Mouse (Mus musculus) kidney, postnatal 4 days (tissue): ENCODE data around the gene Mpo.

Experiments used
- DNase-seq, 2 experiments: peaks; one replicate each; pipeline ENCODE4 v3.0.0; 2021; ENCODE audit warnings: mixed read lengths in 2 of 2

Gene Mpo

GRCm38 (mm10) chr11:87758161-87758911 lies 35.0 kb upstream of the Mpo start:
- no peak for DNase-seq

- DNase-seq: no peak
These were observed 34.3 kb upstream of the Mpo start for GRCm38 (mm10) chr11:87758957-87759608.

GRCm38 (mm10) chr11:87759609-87760005 lies 33.8 kb upstream of the Mpo start:
- DNase-seq: no peak

GRCm38 (mm10) chr11:87760301-87761081 lies 32.9 kb upstream of the Mpo start, which contains the start of gene Tspoap1:
TSS of gene Tspoap1 (plus strand) at chr11:87760541.
- DNase-seq: no peak

- DNase-seq: no peak
These were observed 32.1 kb upstream of the Mpo start for GRCm38 (mm10) chr11:87761181-87761721.

- no peak for DNase-seq
These were observed 31.3 kb upstream of the Mpo start for GRCm38 (mm10) chr11:87761806-87762701.

GRCm38 (mm10) chr11:87762702-87763385 lies 30.5 kb upstream of the Mpo start:
- no peak for DNase-seq

- peak; percentile 72 to 83 for DNase-seq
These were observed 29.8 kb upstream of the Mpo start for GRCm38 (mm10) chr11:87763511-87763987.

- DNase-seq: peak; percentile 51 to 65
These were observed 29.1 kb upstream of the Mpo start for GRCm38 (mm10) chr11:87763988-87764876.

GRCm38 (mm10) chr11:87768745-87769144 lies 24.6 kb upstream of the Mpo start:
- DNase-seq: no peak

GRCm38 (mm10) chr11:87770989-87771388 lies 22.4 kb upstream of the Mpo start:
- peak; percentile 85 to 86 for DNase-seq

GRCm38 (mm10) chr11:87772354-87772753 lies 21.0 kb upstream of the Mpo start:
- DNase-seq: no peak

- peak; percentile 85 to 91 for DNase-seq
These were observed 15.1 kb upstream of the Mpo start for GRCm38 (mm10) chr11:87778100-87778765.

GRCm38 (mm10) chr11:87778915-87779314 lies 14.5 kb upstream of the Mpo start:
- DNase-seq: no peak

- DNase-seq: no peak
These were observed 14.0 kb upstream of the Mpo start for GRCm38 (mm10) chr11:87779392-87779791.

- no peak for DNase-seq
These were observed 13.3 kb upstream of the Mpo start for GRCm38 (mm10) chr11:87780130-87780529.

GRCm38 (mm10) chr11:87790088-87790487 lies 3.3 kb upstream of the Mpo start:
- no peak for DNase-seq

- DNase-seq: peak; percentile 23 to 31
These were observed 8.4 kb downstream of the Mpo start for GRCm38 (mm10) chr11:87801711-87802275.

- peak; percentile 49 to 56 for DNase-seq
These were observed 9.2 kb downstream of the Mpo start for GRCm38 (mm10) chr11:87802621-87803020.
